Mouse (Mus musculus): Measurements from ENCODE around the gene 9930022D16Rik.

- TF ChIP-seq CTCF (IDR thresholded peaks at IDR 0.05; ENCODE audit: extremely low read depth, insufficient read depth, insufficient read length, insufficient replicate concordance) (no peak), POLR2A (IDR thresholded peaks at IDR 0.05; ENCODE audit: low read depth, low read length) (no peak)
Observed at GRCm38 (mm10) chr11:109451169-109451568, 37.5 kb downstream of the 9930022D16Rik start.

Measured in spleen, adult 2 months (tissue).